Mouse (Mus musculus) telencephalon, adult 2 months (tissue): ENCODE data around the gene Rassf5.
"Not testable (repeated sequence)": the region's sequence is repeated elsewhere in the genome, so short reads cannot be mapped to it uniquely, and the experiment has no call there.

Experiments used
- DNase-seq: peaks from one replicate; pipeline ENCODE4 v3.0.0-alpha.2; 2011; ENCODE audit warnings: low read depth, low spot score

Gene Rassf5

DNA sequence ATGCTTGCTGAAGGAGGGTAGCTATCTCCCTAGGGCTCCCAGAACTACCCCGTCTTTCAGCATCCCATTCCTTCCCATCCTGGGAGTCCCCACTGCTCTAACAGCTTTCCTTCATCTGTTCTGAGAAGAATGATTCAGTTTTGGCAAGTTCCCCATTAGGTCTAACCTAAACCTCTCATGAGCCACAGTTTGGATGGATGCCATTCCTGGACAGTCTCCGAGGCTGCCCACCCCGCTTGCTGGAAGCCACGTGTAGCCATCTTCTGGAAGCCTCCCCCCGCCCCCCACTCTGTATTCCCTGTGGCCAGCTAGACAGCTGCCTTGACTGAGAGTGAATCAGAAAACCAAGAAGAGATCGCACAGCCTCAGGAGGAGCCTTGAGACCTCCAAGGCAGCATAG, 12.2 kb upstream of the Rassf5 start:
- no peak for DNase-seq

DNA sequence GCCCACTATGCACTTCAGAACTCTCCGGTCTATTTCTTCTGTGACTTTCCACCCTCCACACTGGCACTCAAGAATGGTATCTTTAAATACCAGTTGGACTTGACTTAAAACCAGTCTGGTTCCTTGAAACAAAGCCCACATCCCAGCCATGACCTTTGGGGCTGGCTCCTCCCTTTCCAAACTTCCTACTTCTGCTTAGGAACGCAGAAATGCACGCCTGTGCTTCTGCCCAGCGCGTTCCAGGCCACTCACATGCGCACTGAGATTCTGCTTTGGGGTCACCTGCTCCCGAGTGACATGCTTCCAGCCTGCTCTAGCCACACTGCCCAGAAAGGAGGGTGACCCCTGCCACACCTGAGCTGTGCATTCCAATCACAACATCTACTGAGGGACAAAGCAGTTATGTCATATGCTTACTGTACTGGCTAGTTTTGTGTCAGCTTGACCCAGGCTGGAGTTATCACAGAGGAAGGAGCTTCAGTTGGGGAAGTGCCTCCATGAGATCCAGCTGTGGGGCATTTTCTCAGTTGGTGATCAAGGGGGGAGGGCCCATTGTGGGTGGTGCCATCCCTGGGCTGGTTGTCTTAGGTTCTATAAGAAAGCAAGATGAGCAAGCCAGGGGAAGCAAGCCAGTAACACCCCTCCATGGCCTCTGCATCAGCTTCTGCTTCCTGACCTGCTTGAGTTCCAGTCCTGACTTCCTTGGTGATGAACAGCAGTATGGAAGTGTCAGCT, 7.6 kb upstream of the Rassf5 start:
- DNase-seq, result not testable (repeated sequence)

DNA sequence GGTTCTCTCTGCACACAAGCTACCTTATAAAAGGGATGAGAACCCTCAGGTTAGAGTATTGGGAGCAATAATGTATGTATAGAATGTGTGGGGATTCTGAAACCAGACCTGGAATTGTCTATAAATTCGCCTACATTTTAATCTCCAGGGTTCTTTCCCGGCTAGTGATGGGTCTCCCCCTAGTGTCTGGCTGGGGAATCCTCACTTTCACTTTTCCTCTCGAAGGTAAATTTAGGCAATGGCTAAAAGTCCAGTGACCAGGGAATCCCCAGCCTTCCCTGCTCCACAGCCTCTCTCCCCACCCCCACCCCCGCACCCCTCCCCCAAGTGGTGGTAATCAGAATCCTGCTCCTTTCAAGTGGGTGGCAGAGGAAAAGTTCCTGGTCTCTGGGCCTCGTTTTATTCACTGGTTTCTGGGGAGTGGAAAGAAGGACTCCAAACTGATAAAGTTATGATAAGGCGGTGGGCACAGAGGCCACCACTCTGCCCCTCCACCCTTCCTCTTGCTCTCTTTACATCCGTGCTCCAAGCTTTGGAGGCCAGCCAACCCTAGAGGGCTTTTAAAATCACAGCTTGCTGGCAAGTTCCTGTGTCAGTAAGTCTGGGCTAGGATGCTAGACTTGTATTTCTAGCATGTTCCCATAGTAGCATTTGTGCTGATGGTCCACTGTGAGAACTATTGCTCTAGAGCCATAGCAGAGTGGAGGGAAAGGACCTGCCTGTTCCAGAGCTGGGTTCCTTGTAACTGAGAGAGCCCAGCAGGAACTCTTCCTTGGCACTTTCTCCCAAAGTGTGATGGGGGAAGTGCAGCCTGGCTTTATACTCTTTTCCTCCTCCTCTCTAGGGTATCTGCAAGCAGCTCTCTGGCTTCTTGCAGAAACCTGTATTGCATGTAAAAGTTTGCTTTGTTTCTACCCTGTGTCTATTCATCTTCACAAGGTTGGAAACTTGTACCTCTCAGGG, 1.7 kb upstream of the Rassf5 start:
- DNase-seq, result no peak

DNA sequence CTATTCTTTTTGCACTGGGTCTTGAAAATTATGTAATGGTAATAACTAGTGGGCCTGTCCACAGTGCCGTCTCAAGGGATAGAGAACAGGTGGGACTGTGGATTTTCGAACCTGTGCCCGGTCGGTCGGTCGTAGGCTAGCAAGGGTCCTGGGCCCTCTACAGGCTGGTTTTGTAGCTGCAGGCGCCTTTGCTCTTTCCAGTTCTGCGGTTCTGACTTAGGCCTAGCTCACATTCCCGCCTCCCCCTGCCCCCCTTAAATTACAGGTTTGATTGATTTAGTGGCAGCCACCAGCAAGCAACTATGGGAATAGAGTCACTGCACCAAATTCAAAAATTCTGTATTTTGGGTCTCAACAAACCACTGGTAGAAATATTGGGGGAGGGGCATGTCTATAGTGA, 868 bp upstream of the Rassf5 start:
- DNase-seq, result no peak

DNA sequence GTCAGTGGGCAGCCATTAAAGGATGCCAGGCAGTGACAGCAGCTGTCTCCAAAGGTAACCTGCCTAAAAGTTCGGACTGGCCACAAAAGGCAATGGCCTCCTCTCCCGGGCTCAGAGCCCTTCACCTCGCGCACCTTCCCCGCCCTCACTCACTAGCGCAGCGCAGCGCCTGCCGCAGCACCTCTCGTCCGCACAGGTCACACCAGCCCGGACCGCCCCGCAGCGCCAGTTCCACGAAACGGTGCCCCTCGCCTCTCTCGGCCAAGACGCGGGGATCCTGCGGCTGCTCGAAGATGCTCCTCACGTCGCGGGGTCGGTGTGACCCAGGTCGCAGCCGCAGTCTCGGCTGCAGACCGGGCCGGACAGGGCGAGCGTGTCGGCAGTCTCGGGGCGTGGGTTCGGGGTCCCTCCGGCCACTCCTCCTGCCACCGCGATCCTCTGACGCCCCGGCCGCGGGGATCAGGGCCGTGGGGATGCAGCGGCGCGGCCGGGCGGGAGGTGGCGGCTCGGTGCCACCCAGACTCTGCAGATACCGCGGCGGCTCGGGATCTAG, 446 bp downstream of the Rassf5 start:
- no peak for DNase-seq

DNA sequence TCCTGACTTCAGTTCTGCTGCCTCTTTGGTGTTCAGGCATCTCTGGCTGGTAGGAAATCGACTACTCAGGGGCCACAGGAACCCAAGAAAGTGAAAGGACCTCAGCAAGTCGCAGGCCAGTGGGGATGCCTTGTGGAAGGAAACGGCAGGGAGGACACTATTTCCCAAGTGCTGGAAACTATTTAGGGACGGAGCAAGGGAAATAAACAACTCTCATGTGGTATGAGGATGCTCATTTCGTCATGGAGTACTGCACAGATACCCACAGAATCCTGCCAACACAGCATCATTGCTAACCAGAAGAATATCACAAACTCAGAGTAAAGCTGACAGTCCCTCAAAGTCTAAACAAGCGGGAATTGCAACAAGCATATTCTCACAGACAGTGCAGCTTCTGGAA, 2.1 kb downstream of the Rassf5 start:
- no peak for DNase-seq

DNA sequence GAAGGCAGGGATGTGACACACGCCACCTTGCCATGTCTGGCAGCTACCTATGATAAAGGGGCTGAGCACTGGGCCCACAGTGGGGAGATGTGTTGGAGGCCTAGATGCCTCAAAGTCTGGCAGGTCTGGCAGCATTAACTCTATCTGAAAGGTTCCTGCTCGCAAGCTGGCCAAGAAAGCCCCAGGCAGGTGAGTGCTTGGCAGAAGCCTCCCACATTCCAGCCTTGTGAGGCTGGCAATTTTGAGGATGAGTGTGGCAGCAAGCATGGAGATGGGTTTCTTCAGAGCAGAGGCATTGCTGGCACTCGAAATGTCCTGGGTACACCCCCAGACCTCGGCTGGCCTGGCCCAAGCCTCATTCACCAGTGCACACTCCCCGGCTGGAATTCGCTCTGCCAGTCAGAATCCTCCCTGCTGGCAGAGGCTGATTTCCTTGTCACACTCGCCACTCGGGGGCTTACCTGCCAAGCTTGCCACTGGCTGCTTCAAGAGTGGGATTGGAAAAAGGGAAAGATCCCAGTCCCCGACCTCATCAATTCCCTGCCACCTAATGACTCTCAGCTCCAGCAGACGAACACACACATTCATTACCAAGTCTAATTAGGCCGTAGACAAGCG, 5.4 kb downstream of the Rassf5 start:
- DNase-seq, result no peak

DNA sequence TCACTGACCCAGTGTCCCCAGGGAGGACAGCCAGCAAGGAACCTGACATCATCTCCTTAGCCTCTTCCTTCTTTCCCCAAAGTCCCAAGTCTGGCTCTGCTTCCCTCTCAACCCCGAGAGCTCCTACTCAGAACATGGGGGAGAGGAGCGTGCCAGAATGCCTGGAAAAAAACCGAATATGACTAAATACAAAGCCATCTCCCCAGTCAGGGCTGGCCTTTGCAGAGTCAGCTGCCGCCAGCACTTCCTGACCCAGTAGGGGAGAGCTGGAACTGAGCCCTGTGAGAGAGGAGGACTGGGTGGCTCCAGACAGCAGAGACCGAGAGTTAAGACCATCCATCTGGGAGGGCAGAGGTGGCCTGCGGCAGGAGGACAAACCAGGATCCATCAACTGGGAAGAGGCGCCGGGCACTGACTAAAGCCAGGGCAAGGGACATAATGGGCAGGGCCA, 6.1 kb downstream of the Rassf5 start:
- DNase-seq, result no peak

DNA sequence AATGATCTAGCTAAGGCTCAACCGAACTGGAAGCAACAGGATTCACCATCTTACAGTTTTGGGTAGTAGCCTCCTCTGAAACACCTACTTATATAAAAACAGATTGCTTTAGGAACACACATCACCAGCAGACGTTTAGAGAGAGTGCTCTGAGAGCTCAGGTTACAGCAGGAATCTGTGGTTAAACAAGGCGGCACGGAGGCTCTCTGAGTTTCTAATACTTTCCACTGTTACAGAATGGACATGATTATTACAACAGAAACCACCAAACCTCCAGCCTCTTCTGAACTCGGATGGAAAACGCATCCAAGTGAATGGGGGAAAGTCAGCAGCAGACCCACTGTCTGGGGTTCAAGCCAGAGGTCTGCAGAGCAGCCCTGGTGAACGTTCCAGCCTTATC, 9.0 kb downstream of the Rassf5 start:
- DNase-seq, result no peak

DNA sequence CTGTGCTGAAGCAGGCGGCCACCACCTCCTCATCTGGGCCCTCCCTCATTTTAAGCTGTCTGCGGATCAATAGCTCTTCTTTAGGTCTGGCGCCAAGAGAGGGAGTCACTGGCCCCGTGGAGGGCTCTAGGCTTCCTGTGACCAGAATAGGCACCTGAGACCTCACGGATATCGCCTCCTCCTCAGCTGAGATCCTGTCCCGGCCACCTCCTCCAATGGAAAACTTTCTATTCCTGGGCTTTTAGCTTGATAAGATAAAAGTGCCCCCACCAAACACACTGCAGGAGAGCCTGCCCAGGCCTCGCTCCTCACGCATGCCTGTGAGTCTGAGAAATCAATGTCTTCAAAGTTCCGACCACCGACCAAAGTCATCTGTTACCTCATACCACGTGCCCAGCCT, 11.5 kb downstream of the Rassf5 start:
- DNase-seq, result no peak

DNA sequence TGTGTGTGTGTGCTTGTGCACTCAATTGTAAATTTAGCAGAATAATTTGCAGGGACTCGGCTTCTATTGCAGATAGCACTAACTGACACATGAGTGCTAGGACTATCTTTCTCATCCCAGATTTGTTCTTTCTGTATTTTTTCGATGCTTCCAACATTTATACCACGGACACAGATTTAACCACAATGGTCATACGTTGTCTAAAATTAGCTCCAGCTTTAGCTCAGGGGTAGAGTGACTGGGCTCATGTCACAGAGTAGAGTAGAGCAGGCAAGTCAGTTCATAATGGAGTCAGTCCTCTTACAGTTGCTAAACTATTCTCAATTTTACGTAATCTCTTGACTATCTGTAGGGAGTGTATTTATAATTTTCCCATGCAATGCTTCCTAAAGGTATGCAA, 16.4 kb downstream of the Rassf5 start:
- no peak for DNase-seq

DNA sequence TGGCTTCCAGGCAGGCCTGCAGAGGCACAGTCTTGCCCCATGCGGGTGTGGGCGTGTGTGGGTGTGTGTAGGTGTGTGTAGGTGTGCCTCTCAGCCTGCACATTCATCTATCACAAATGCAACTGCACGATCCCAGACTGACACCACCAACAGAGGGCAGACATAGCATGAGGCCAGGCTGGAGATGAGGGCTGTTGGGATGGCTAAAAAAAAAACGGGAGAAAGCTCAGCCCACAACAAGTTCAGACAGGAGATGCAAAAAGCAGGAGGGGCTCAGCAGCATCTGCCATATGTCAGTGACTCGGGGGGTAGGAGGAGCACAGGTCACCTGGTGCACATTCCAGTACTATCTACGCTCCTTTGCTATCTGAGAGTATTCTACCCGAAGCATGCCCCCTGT, 16.8 kb downstream of the Rassf5 start:
- no peak for DNase-seq

DNA sequence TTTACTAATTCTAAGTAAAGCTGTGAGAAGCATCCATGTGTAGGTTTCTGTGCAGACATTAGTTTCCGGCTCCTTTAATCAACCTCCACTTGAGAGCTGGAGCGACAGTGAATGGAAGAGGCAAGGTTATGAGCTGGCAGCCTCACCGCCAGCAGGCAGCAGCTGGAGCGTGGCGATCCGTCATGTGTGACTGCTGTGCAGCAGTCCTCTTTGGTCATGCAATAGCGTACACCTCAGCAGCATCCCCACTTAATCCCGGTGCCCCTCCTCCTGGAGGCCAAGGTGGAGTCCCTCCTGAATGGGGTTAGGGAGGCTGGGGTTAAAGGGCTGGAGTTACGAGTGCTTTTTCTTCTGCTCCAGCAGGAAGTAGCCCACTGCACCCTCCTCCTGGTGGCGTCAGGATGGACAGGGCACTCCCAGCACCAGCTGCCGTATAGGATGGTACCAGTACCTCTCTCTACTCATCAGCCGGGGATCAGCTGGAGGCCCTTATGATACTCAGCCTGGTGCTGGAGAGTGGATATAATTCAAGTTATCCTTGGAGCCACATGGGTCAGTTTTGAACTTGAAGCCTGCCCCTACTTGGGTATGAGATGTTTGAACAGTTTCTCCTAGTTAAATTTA, 20.1 kb downstream of the Rassf5 start:
- no peak for DNase-seq

DNA sequence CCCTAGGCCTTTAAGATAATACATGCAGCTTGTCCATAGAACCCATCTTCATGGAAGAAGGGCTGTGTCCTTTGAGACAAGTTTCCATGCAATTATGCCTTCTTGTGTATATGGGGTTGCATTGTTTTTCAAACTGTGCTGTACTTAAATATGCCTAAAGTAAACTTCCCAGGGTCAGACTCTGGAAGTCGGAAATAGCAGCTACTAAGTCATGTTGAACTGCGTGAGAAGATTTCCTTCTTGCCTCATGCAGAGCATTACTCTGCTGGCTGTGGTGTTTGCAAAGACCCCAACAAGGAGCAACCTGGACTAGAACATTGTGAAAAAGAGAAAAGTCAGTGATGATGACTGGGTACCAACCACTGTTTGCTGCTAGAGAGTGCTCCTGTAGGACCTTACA, 21.7 kb downstream of the Rassf5 start:
- DNase-seq, result no peak

DNA sequence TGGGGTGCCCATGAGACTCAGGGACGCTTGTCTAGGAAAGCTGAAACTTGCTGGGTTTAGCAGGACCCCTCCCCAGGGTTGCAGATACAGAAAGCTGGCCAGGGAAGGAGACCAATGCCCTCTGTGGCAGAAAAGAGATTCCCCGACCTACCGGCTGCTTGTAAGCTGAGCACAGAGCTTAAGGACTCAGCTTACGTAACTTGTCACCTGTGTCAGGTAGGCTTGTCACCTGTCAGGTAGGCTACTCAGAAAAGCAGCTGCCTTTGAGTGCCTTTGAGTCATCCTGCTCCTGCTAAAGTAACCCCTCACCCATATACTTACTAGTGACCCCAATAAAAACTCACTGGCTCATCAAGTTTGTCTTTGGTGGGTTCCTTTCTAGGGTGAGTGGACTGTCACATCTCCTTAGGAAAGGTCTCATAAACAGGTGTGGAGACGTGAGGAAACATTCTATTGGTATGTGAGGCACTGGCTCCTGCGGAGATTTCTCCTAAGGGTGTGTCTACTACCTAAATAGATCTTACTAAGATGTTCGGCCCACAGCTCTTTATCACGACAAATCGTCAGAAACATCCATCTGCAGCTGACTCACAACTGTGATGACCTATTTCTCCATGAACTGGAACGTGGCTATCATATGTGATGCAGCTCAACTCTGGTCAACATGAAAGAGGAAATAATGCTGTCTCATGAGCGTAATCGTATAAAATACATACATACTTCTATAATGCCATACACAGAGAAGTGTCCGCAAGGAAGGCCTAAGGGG, 23.1 kb downstream of the Rassf5 start:
- no peak for DNase-seq

DNA sequence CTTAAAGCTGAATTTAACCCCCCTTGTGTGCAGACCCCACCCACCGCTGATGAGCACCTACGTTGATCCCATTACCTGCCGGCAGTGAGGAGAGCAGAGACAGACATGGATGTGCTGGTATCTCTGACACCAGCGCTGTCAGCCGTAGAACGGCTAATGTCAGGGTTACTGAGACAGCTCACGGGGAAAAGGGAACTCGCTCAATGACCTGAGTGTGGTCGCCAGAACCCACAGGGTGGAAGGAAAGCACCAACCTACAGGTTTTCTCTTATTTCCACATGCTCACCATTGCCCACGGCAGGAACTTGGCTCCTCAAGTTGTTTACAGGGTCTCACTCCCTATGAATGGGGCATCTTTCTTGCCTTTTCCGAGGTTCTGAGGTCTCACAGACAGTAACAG, 26.1 kb downstream of the Rassf5 start:
- DNase-seq, result no peak

DNA sequence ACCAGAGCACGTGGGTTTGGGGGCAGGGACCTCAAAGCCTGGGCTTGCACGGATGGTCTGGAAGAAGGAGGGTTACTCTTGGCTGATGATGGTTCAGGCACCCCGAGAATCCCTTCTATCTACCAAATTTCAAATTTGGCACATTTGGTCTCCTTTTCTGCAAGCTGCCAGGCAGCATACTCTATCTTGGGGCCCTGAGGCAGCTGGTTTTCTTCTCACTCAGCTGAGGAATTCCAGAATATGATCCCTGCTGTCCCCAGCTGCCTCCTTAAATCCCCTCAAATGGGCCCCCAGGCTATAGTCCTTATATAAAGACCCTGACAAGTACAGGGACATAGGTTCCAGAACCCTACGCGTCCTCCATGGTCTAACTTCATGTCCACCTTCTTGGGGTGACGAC, 31.7 kb downstream of the Rassf5 start:
- no peak for DNase-seq

DNA sequence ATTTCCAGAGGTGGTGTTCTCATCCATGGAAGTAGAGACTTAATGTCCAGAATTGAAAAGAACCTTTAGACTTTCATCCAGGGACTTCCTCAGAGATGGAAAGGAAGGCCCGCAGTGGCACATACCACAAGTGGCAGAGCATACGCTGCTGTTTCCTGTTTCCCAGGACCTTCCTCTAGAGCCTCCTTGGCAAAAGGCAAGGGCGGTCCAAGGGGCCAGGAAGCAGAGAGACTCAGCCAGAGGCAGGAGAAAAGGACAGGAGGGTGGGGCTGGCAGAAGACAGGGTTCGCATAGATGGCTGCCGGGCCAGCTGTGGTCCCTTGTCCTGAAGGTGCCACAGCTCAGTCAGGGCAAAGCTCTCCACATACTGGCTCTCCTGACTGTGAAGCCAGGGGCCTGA, 32.1 kb downstream of the Rassf5 start:
- DNase-seq, result no peak

DNA sequence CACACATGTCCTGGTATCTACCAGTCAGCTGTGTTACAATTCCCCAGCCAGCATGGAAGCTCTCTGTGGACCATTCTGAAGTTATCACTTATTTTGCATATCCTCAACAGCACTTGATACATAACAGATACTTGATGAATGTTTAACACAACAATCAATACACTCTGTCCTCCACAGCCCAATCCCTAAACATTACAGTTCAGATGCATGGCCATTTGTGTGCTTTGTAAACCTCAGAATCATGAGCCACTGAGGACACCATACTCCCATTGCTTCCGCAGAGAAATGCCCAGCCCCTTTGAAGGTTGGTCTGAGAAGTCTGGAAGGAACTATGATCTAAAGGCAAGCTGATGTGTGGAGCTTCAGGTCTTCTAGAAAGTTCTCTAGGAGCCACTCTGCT, 33.4 kb downstream of the Rassf5 start:
- no peak for DNase-seq

DNA sequence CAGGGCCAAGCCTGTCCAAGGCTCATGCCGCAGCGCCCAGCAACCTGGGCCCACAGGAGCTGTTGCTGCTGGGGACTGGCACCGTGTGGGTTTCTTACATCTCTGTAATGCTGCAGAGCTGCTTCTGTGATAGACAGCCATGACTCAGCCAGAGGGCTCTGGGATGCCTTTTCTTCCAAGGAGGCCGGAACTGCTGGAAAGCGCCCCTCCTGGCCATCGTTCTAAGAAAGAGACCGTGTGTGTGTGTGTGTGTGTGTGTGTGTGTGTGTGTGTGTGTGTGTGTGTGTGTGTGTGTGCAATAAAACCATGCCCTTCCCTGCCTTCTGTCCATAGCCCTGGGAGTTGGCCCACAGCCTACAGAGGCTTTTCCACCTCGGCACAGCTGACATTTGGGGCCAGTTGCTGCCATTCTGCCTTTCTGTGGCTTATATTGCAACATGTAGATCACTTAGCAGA, 35.1 kb downstream of the Rassf5 start:
- DNase-seq, result no peak

DNA sequence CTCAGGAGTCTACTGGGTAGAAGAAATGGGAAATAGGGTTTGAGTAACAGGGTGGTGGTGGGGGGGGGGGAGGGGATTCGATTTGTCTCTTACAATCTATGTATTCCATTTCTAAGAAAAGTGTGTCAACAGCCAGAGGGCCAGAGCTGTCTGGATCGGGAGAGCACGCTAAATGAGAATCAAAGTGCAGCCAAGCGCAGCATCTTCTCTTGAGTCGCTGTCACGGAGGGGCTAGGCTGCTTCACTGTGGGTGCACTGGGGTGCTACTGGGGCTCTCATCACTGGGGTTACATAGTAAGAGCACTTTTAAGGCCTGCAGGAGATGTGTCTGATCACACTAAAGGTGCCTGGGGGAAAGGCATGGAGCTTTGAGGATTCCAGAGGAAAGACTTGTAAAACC, 36.3 kb downstream of the Rassf5 start:
- no peak for DNase-seq
